Mouse (Mus musculus): ENCODE measurements around the gene Aes. TPM values are rescaled to one million over a fixed set of nuclear protein-coding genes. Genes with fewer than 3 reads are reported as not detected.

The Aes gene
- polyA plus RNA-seq, 1 experiment from 2014 or later = 636 TPM

DNA sequence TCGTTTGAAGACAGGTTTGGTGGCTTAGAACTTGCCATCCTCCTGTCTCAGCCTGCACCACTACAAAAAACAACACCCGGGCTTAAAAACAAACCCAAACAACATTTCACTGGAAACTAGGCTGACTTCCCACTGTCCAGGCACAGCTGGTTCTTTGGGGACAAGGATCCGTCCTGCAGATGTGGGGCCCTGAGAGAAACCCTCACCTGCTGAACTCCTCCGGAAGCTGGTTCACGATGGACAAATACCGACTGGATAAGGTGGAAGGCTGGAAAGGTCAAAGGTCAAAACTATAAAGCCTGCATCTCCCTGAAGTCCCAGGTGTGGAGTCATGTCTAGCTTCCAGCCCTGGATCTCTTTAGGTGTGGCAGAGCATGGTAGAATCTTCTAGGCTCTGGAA, 39.6 kb downstream of the Aes start:
- no peaks in the 10 kb centered on the region for H3K36me3 ChIP-seq
- ATAC-seq (ENCODE audit: insufficient number of reproducible peaks, low FRiP score) = no peak
- H3K4me1 ChIP-seq (replicated peaks) = peaks cover 59% of the 10 kb centered on the region
- H3K9ac ChIP-seq = no peak overlapping the region
- no peak overlapping the region for H3K27ac ChIP-seq (ENCODE audit: poor library complexity, severe bottlenecking)
- no peak overlapping the region for H3K4me3 ChIP-seq
- 52% methylated on average over 6 of the region's 6 CpGs for WGBS
- H3K4me2 ChIP-seq = no peak overlapping the region
- H3K9me3 ChIP-seq (replicated peaks) = no peaks in the 10 kb centered on the region
- H3K27me3 ChIP-seq (replicated peaks) = peaks cover 12% of the 10 kb centered on the region

DNA sequence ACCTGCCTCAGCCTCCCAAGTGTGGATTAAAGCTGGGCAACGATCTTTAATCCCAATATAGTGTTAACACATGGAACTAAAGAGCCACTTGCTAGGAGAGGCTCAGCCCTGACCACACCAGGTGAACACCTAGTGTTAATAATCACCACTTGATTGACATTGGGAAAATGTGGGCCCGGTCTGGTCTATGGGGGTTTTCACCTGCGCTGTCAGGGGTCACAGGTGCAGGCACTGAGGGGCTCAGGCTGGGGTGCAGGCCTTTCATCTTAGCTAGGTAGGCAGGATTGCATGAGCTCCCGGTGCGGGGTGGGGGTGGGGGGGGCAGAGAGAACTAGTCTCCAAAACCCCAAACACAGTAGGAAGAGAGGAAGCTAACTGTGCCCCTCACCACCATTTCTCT, 40.3 kb downstream of the Aes start:
- no peak overlapping the region for H3K9ac ChIP-seq
- no peak overlapping the region for H3K4me3 ChIP-seq
- no peak overlapping the region for H3K4me2 ChIP-seq
- peaks cover 6% of the 10 kb centered on the region; the same call in 1 of the 2 replicates for H3K27me3 ChIP-seq (replicated peaks)
- no peak overlapping the region for H3K27ac ChIP-seq (ENCODE audit: poor library complexity, severe bottlenecking)
- 82% methylated on average over 5 of the region's 5 CpGs for WGBS
- peaks cover 66% of the 10 kb centered on the region for H3K4me1 ChIP-seq (replicated peaks)
- H3K9me3 ChIP-seq (replicated peaks) = no peaks in the 10 kb centered on the region
- no peaks in the 10 kb centered on the region for H3K36me3 ChIP-seq
- ATAC-seq (ENCODE audit: insufficient number of reproducible peaks, low FRiP score) = no peak

GRCm38 (mm10) chr10:81600096-81600495, 40.8 kb downstream of the Aes start:
- no peak for ATAC-seq (ENCODE audit: insufficient number of reproducible peaks, low FRiP score)
- H3K4me1 ChIP-seq (replicated peaks) = peaks cover 68% of the 10 kb centered on the region
- no peak overlapping the region for H3K9ac ChIP-seq
- no peaks in the 10 kb centered on the region for H3K9me3 ChIP-seq (replicated peaks)
- H3K27ac ChIP-seq (ENCODE audit: poor library complexity, severe bottlenecking) = 0 out of 2 replicates have a peak overlapping the region, but pooled peaks have one; percentile 59
- no peaks in the 10 kb centered on the region for H3K36me3 ChIP-seq
- H3K4me3 ChIP-seq = 0 out of 2 replicates have a peak overlapping the region, but pooled peaks have one; percentile 41
- H3K27me3 ChIP-seq (replicated peaks) = peaks cover 6% of the 10 kb centered on the region; the same call in 1 of the 2 replicates
- WGBS = 36% methylated on average over 10 of the region's 10 CpGs
- H3K4me2 ChIP-seq = peak overlapping the region; percentile 69

- peaks cover 61% of the 10 kb centered on the region for H3K4me1 ChIP-seq (replicated peaks)
- WGBS = under 1% methylated on average over 28 of the region's 28 CpGs
- peak within 1 kb of the TSS; percentile 41 for H3K4me3 ChIP-seq
- H3K27ac ChIP-seq (ENCODE audit: poor library complexity, severe bottlenecking) = peak within 1 kb of the TSS; percentile 59; the same call in 1 of the 2 replicates
- no peaks in the 10 kb centered on the region for H3K27me3 ChIP-seq (replicated peaks)
- H3K36me3 ChIP-seq = no peaks in the 10 kb centered on the region
- peak; percentile 90 for ATAC-seq (ENCODE audit: insufficient number of reproducible peaks, low FRiP score)
- H3K9me3 ChIP-seq (replicated peaks) = no peaks in the 10 kb centered on the region
- H3K4me2 ChIP-seq = peak within 1 kb of the TSS; percentile 69
- H3K9ac ChIP-seq = 0 out of 2 replicates have a peak within 1 kb of the TSS, but pooled peaks have one; percentile 46
Observed at GRCm38 (mm10) chr10:81600738-81601203, 41.5 kb downstream of the Aes start, which contains the start of gene Tle6. TSS of gene Tle6 (minus strand) at chr10:81601073.

GRCm38 (mm10) chr10:81601396-81601905, 42.2 kb downstream of the Aes start:
- ATAC-seq (ENCODE audit: insufficient number of reproducible peaks, low FRiP score) = no peak

GRCm38 (mm10) chr10:81602741-81603151, 43.5 kb downstream of the Aes start:
- 29% methylated on average over 4 of the region's 4 CpGs for WGBS
- no peak overlapping the region for H3K4me2 ChIP-seq
- no peaks in the 10 kb centered on the region for H3K27me3 ChIP-seq (replicated peaks)
- H3K9me3 ChIP-seq (replicated peaks) = no peaks in the 10 kb centered on the region
- H3K9ac ChIP-seq = no peak overlapping the region
- no peaks in the 10 kb centered on the region for H3K36me3 ChIP-seq
- peaks cover 46% of the 10 kb centered on the region for H3K4me1 ChIP-seq (replicated peaks)
- ATAC-seq (ENCODE audit: insufficient number of reproducible peaks, low FRiP score) = no peak
- H3K4me3 ChIP-seq = no peak overlapping the region
- no peak overlapping the region for H3K27ac ChIP-seq (ENCODE audit: poor library complexity, severe bottlenecking)

More at GRCm38 (mm10) chr10:81601396-81601905, 42.2 kb downstream of the Aes start:
- peak overlapping the region; percentile 41 for H3K4me3 ChIP-seq
- WGBS = 27% methylated on average over 7 of the region's 7 CpGs
- 0 out of 2 replicates have a peak overlapping the region, but pooled peaks have one; percentile 34 for H3K9ac ChIP-seq
- peaks cover 55% of the 10 kb centered on the region for H3K4me1 ChIP-seq (replicated peaks)
- H3K27me3 ChIP-seq (replicated peaks) = no peaks in the 10 kb centered on the region
- H3K4me2 ChIP-seq = peak overlapping the region; percentile 69
- peak overlapping the region; percentile 34; the same call in 1 of the 2 replicates for H3K27ac ChIP-seq (ENCODE audit: poor library complexity, severe bottlenecking)
- no peaks in the 10 kb centered on the region for H3K9me3 ChIP-seq (replicated peaks)
- no peaks in the 10 kb centered on the region for H3K36me3 ChIP-seq

- Histone ChIP-seq H3K27me3 (replicated peaks) (no peaks in the 10 kb centered on the region), H3K4me3 (peak overlapping the region; percentile 18; the same call in 1 of the 2 replicates), H3K27ac (ENCODE audit: poor library complexity, severe bottlenecking) (no peak overlapping the region), H3K9ac (peak overlapping the region; percentile 46; the same call in 1 of the 2 replicates), H3K4me1 (replicated peaks) (peaks cover 39% of the 10 kb centered on the region), H3K4me2 (peak overlapping the region; percentile 75), H3K36me3 (peaks cover 7% of the 10 kb centered on the region), H3K9me3 (replicated peaks) (no peaks in the 10 kb centered on the region)
- ATAC-seq (ENCODE audit: insufficient number of reproducible peaks, low FRiP score) = no peak
- WGBS = 70% methylated on average over 12 of the region's 12 CpGs
Observed at GRCm38 (mm10) chr10:81604019-81604967, 45.0 kb downstream of the Aes start.

DNA sequence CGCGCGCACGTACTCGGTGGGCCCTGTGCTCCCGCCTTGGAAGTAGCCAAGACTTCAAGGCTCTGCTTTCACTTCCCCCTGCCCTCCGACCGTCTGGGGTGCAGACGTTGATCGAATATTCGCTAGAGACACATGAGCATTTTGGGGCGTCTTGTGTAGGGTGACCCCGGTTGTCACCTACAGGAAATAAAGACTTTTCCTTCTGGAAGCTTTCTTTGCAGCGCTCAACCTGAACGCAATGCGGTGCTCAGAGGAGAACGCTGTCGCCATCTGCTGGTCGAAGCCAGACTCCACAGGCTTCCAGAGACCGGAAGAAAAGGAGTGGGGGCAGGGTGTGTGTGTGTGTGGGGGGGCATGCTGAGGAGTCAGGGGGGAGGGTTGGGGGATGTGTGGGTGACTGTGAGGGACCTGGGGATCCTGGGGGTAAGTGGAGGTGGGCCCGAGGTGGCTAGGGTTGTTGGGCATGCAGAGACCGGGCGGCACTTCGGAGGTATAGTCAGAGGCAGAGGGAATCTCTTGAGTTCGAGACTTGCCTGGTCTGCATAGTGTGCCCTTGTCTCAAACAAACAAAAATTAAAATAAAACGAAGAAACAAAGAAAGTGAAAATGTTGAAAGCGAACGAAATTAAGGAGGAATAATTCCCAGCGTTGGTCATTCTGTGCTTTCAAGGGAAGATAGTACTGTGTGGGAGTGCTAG, 45.8 kb downstream of the Aes start:
- WGBS = 18% methylated on average over 29 of the region's 29 CpGs
- H3K9me3 ChIP-seq (replicated peaks) = no peaks in the 10 kb centered on the region
- peak overlapping the region; percentile 75 for H3K4me2 ChIP-seq
- 0 out of 2 replicates have a peak, but pooled peaks have one; percentile 24 for ATAC-seq (ENCODE audit: insufficient number of reproducible peaks, low FRiP score)
- peak overlapping the region; percentile 96 for H3K27ac ChIP-seq (ENCODE audit: poor library complexity, severe bottlenecking)
- peaks cover 34% of the 10 kb centered on the region for H3K4me1 ChIP-seq (replicated peaks)
- peaks cover 8% of the 10 kb centered on the region for H3K36me3 ChIP-seq
- H3K4me3 ChIP-seq = peak overlapping the region; percentile 57
- no peaks in the 10 kb centered on the region for H3K27me3 ChIP-seq (replicated peaks)
- peak overlapping the region; percentile 66 for H3K9ac ChIP-seq

GRCm38 (mm10) chr10:81605666-81605973, 46.3 kb downstream of the Aes start:
- Histone ChIP-seq H3K4me1 (replicated peaks) (peaks cover 30% of the 10 kb centered on the region), H3K4me3 (peak overlapping the region; percentile 57), H3K9me3 (replicated peaks) (no peaks in the 10 kb centered on the region), H3K27me3 (replicated peaks) (no peaks in the 10 kb centered on the region), H3K36me3 (peaks cover 8% of the 10 kb centered on the region), H3K27ac (ENCODE audit: poor library complexity, severe bottlenecking) (peak overlapping the region; percentile 96), H3K4me2 (peak overlapping the region; percentile 75), H3K9ac (peak overlapping the region; percentile 66)
- ATAC-seq (ENCODE audit: insufficient number of reproducible peaks, low FRiP score) = no peak
- whole genome bisulfite sequencing = 3% methylated on average over 14 of the region's 14 CpGs

- Histone ChIP-seq H3K27ac (ENCODE audit: poor library complexity, severe bottlenecking) (peak within 1 kb of the TSS; percentile 96), H3K9me3 (replicated peaks) (0 out of 2 replicates have a peak, but pooled peaks cover 5% of the 10 kb centered on the region), H3K27me3 (replicated peaks) (no peaks in the 10 kb centered on the region), H3K9ac (peak within 1 kb of the TSS; percentile 66), H3K36me3 (peaks cover 8% of the 10 kb centered on the region), H3K4me1 (replicated peaks) (peaks cover 26% of the 10 kb centered on the region), H3K4me2 (peak within 1 kb of the TSS; percentile 85), H3K4me3 (peak within 1 kb of the TSS; percentile 57)
- WGBS = 2% methylated on average over 39 of the region's 39 CpGs
- ATAC-seq (ENCODE audit: insufficient number of reproducible peaks, low FRiP score) = peak; percentile 89
Observed at GRCm38 (mm10) chr10:81605974-81606751, 46.9 kb downstream of the Aes start, which contains the start of gene BC025920. TSS of gene BC025920 (plus strand) at chr10:81606270.

Measured in heart, embryonic 12.5 days (tissue).